Mouse (Mus musculus) liver, adult 2 months (tissue): ENCODE data around the gene Lpp.

ENCODE experiments used
- CTCF ChIP-seq: fragments of 200-500 bp; IDR thresholded peaks from 2 replicates; pipeline ENCODE4 v1.5.1; 2011; ENCODE audit warnings: low read depth, low read length, control low read depth
- POLR2A ChIP-seq: fragments of 200-500 bp; IDR thresholded peaks from 2 replicates; pipeline ENCODE4 v1.6.1; 2011; ENCODE audit warnings: low read length, control low read depth; ENCODE audit not compliant: insufficient read depth; ENCODE audit errors: extremely low read depth

- TF ChIP-seq CTCF = no peak
- TF ChIP-seq POLR2A = no peak
These were observed 636.2 kb downstream of the Lpp start for GRCm38 (mm10) chr16:25029548-25029947.
